Mouse (Mus musculus): ENCODE measurements around the gene Slc6a17. TPM values are rescaled to one million over a fixed set of nuclear protein-coding genes. Genes with fewer than 3 reads are reported as not detected.

Slc6a17 gene
- polyA plus RNA-seq, 1 experiment = not detected

DNA sequence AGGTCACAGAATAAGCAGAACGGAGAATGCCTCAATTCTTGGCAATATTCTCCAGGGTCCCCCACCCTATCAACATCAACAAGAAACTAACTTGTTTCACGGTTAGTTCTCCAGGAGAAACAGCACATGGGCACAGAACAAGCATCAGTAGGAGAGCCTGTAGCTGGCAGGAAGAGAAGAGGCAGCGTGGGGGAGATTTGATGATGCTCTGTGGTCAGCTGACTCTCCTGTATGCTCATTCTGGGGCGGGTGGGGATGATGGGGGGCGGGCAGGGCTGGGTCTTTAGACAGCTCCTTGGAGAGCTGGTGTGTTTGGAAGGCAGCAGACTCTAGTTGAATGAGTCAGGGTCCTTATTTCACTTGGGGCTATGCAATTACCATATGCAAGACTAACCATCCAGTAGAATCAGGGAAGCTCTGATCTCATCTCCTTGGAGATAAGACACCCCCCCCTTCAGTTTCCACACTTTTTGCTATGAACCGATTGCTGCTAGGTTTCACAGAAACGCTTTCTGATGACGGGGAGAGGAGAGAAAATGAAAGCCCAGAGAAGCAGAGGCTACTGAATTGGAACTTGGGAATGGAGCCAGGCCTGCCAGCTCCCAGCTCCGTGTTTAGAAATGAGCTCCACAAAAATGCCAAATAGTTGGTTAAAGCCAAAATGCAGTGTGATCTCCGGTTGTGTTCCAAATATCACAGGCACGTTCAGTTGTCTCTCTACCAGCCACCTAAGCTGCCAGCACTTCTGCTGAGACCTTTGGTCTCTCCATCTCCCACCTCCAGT lies 93.4 kb downstream of the Slc6a17 start:
- no peaks in the 10 kb centered on the region for H3K4me1 ChIP-seq (ENCODE audit: control insufficient read depth, insufficient read depth, insufficient read length, low read length)
- no peak overlapping the region for H3K4me3 ChIP-seq (ENCODE audit: insufficient read depth, low read depth, low read length)
- H3K27ac ChIP-seq (replicated peaks; ENCODE audit: low read depth, low read length) = no peak overlapping the region

DNA sequence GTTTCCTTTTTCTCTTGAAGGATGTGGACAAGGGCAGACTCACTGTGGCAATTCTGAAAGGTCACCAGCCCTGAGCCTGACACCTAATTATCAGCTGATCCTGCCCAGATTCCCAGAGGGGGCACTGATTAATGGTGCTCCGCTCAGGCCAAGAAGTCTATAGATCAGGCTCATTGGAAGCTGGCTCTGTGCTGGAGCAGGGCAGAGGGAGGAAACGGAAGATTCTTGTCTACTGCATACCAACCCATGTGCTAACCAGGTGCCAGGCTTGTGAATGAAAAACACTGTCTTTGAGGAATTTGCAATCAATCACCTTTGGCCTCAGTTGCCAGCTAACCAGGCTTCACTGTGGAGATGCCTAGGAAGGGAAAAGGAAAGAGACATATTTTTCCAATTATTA lies 97.7 kb downstream of the Slc6a17 start:
- no peak overlapping the region for H3K27ac ChIP-seq (replicated peaks; ENCODE audit: low read depth, low read length)
- H3K4me1 ChIP-seq (ENCODE audit: control insufficient read depth, insufficient read depth, insufficient read length, low read length) = no peaks in the 10 kb centered on the region
- H3K4me3 ChIP-seq (ENCODE audit: insufficient read depth, low read depth, low read length) = no peak overlapping the region

Other genes starting within 250 kb of the Slc6a17 start
- 146 and 167 TPM in 2 replicates for gene Lamtor5, start 239.2 kb downstream of the Slc6a17 start, polyA plus RNA-seq (2012; ENCODE audit: insufficient read depth, insufficient read length, missing spikeins)
- 0.83 TPM in 1 of 2 replicates, not detected in the other for gene Slc16a4, start 226.8 kb downstream of the Slc6a17 start, polyA plus RNA-seq (2012; ENCODE audit: insufficient read depth, insufficient read length, missing spikeins)
- gene Rbm15, start 184.3 kb downstream of the Slc6a17 start, polyA plus RNA-seq (2012; ENCODE audit: insufficient read depth, insufficient read length, missing spikeins) = 7.2 and 8.9 TPM in 2 replicates
- gene Kcnc4, start 58.5 kb downstream of the Slc6a17 start, polyA plus RNA-seq (2012; ENCODE audit: insufficient read depth, insufficient read length, missing spikeins) = 0.48 and 0.50 TPM in 2 replicates
- not detected in 2 replicates for gene Ubl4b, start 37.1 kb upstream of the Slc6a17 start, polyA plus RNA-seq (2012; ENCODE audit: insufficient read depth, insufficient read length, missing spikeins)
- gene Alx3, start 77.0 kb upstream of the Slc6a17 start, polyA plus RNA-seq (2012; ENCODE audit: insufficient read depth, insufficient read length, missing spikeins) = not detected in 2 replicates
- not detected in 2 replicates for gene Gm10961, start 113.3 kb upstream of the Slc6a17 start, polyA plus RNA-seq (2012; ENCODE audit: insufficient read depth, insufficient read length, missing spikeins)
- gene Strip1, start 113.7 kb upstream of the Slc6a17 start, polyA plus RNA-seq (2012; ENCODE audit: insufficient read depth, insufficient read length, missing spikeins) = 21.9 and 27.7 TPM in 2 replicates
- 510 and 528 TPM in 2 replicates for gene Ahcyl1, start 178.5 kb upstream of the Slc6a17 start, polyA plus RNA-seq (2012; ENCODE audit: insufficient read depth, insufficient read length, missing spikeins)
- 5.6 and 14.8 TPM in 2 replicates for gene Csf1, start 242.5 kb upstream of the Slc6a17 start, polyA plus RNA-seq (2012; ENCODE audit: insufficient read depth, insufficient read length, missing spikeins)

Data from brown adipose tissue, adult 24 weeks (tissue).